Mouse (Mus musculus): ENCODE results near the gene Suco. TPM values are rescaled to one million over a fixed set of nuclear protein-coding genes. Genes with fewer than 3 reads are reported as not detected.

The Suco gene
- polyA plus RNA-seq, 1 experiment from 2014 or later = 19.0 TPM

DNA sequence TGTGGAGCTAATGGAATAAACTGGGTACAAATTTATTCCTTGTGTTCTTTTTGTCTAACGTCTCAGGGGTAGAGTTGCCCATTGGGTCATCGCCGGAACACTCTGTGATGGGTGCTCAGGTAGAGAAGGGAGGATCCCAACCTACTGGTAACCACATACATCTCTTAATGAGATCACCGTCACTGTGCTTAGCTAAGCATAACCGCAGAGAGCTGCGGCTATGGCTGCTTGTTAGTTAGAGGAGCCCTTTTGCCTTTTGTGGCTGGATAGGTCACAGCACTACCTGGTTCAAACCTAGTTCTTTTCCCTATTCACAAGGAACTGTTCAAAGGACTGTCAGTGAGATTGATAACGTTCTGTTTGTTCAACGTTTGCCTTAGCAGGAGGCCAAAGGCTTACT, 32.6 kb upstream of the Suco start:
- WGBS = 89% methylated on average over 8 of the region's 8 CpGs
- H3K27ac ChIP-seq (replicated peaks) = no peak overlapping the region
- no peaks in the 10 kb centered on the region for H3K36me3 ChIP-seq
- H3K4me1 ChIP-seq = no peaks in the 10 kb centered on the region
- no peaks in the 10 kb centered on the region for H3K27me3 ChIP-seq (ENCODE audit: low read depth, poor library complexity, severe bottlenecking)
- DNase-seq (ENCODE audit: low spot score) = no peak
- no peaks in the 10 kb centered on the region for H3K9me3 ChIP-seq (replicated peaks)
- H3K4me3 ChIP-seq = no peak overlapping the region

DNA sequence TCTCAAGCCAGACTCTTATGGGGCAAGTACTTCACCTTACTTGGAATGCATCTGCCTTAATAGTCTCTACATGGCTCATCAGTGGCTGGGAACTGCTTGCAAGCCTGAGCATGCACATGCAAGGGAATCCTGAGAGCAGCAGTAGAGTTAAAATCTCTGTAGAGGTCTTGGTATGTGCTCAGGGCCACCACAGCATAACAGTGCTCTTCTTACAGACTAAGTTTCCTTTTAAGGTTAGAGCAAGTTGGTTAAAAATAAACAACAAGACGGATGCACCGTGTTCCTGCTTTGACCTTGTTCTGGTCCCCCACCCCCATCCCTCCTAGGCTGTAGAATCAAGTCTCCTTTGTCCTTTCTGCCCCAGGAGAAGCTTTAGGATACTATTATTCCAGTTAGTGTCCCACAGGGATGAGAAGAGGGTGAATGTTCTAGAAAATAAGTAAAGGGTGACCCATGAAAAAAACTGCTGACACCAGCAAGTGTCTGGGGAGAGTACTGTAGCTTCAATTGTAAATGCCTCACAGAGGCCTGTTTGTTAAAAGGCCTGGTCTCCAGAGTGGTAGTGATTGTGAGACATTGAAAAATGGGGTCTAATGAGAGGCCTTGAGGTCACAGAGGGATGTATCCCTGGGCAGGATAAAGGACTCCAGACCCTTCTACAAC, 31.4 kb upstream of the Suco start:
- no peaks in the 10 kb centered on the region for H3K4me1 ChIP-seq
- WGBS = 54% methylated on average over 2 of the region's 2 CpGs
- no peak for DNase-seq (ENCODE audit: low spot score)

DNA sequence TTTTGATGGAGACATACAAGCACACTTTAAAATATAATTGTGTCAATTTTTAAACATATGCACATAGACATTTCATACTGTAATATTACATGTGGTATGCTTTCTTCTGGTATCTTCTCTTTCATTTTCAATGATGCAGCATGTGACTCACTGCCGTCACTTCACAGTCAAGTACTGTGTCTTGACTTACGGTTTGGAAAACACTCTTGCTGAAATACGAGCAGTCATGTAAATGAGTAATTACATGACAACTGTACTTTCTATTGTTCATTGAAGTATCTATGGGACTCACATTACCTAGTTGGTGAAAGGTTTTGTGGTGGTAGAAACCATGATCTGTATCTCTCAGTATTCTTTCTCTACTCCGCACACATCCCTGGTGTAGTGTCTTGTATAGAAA, 30.6 kb upstream of the Suco start:
- no peak overlapping the region for H3K27ac ChIP-seq (replicated peaks)
- H3K4me3 ChIP-seq = no peak overlapping the region
- H3K36me3 ChIP-seq = no peaks in the 10 kb centered on the region
- WGBS = 93% methylated on average over 4 of the region's 4 CpGs
- no peaks in the 10 kb centered on the region for H3K4me1 ChIP-seq
- H3K9me3 ChIP-seq (replicated peaks) = no peaks in the 10 kb centered on the region
- H3K27me3 ChIP-seq (ENCODE audit: low read depth, poor library complexity, severe bottlenecking) = no peaks in the 10 kb centered on the region
- DNase-seq (ENCODE audit: low spot score) = no peak

More for the DNA sequence above, 31.4 kb upstream of the Suco start:
- no peak overlapping the region for H3K4me3 ChIP-seq
- no peaks in the 10 kb centered on the region for H3K36me3 ChIP-seq
- H3K27me3 ChIP-seq (ENCODE audit: low read depth, poor library complexity, severe bottlenecking) = no peaks in the 10 kb centered on the region
- H3K9me3 ChIP-seq (replicated peaks) = no peaks in the 10 kb centered on the region
- no peak overlapping the region for H3K27ac ChIP-seq (replicated peaks)

DNA sequence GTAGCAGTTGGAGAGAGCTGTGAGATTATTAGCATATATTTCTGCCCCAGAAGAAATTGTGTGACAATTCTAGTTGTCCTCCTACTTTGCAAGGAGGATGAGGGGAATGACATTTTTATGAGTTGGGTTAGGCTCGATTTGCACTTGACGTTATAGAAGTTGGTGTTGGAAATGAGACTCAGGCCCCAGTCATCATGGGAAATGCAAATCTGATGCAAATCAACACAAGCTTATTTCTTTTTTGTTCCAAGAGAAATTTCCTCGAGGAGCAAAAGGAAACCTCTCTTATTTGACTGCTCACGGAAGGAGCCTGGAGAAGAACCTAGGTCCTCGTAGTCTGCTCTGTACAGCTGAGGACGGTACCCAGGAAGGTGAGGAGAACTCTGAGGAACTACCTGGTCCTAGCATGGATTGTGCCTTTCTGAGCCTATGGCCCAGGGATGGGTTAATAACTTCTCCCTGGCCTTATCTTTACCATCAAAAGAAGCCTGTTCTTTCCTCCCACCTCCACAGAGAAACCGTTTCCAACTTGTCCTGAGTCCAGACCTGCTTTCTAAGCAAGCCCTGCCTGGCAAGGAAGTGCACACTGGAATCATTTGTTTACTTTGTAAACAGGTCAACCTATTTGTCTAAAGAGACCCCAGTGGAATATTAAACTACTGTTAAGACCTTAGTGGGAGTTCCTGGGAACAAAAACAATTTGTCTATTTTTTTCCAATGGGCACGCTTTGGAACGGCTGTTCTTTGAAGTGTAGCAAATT, 26.4 kb upstream of the Suco start:
- WGBS = 85% methylated on average over 9 of the region's 9 CpGs
- H3K4me1 ChIP-seq = no peaks in the 10 kb centered on the region

DNA sequence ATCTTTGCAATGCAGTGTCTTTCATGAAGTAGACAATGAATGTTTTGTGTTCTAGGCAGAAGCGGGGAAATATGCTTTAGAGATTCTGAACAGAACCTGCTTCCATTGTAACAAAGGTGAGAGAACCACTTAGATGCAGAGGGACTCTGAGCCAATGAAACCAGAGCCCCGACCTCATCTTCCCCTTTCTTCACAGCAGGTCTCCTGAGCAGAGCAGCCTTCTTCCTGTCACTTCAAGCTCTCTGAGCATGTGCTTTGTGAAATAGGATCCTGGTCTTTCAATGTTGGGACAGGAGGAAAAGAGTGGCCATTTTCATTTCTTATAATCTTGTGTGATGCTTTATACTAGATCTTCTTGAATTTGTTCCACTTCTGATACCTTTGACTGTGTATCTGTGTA, 23.6 kb upstream of the Suco start:
- 0 out of 2 replicates have a peak, but pooled peaks cover 5% of the 10 kb centered on the region for H3K4me1 ChIP-seq
- H3K36me3 ChIP-seq = no peaks in the 10 kb centered on the region
- no peaks in the 10 kb centered on the region for H3K27me3 ChIP-seq (ENCODE audit: low read depth, poor library complexity, severe bottlenecking)
- DNase-seq (ENCODE audit: low spot score) = no peak
- WGBS = 59% methylated on average over 2 of the region's 2 CpGs
- no peak overlapping the region for H3K27ac ChIP-seq (replicated peaks)
- no peak overlapping the region for H3K4me3 ChIP-seq
- no peaks in the 10 kb centered on the region for H3K9me3 ChIP-seq (replicated peaks)

More for the DNA sequence above, 26.4 kb upstream of the Suco start:
- Histone ChIP-seq H3K27ac (replicated peaks) (no peak overlapping the region), H3K4me3 (no peak overlapping the region), H3K9me3 (replicated peaks) (no peaks in the 10 kb centered on the region), H3K36me3 (no peaks in the 10 kb centered on the region), H3K27me3 (ENCODE audit: low read depth, poor library complexity, severe bottlenecking) (no peaks in the 10 kb centered on the region)
- DNase-seq (ENCODE audit: low spot score) = no peak

DNA sequence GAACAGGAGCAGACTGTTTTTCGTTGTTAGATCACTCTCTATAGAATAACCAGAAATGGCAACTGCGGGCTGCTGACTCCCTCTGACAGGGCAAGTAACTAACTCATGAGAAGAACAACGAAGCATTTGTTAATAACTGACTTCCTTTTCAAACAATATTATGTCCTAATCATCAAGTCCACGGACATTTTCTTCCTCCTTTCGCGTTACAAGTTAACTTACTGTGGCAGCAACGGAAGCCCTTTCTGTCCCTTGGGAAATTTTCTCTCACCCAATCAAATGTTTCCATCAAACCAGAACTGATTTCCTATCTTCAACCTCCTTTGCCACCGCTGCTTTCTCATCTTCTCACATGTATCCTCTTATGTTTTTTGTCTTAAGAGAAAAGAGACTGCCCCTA, 20.8 kb upstream of the Suco start:
- Histone ChIP-seq H3K27me3 (ENCODE audit: low read depth, poor library complexity, severe bottlenecking) (no peaks in the 10 kb centered on the region), H3K36me3 (no peaks in the 10 kb centered on the region), H3K27ac (replicated peaks) (no peak overlapping the region), H3K4me3 (no peak overlapping the region), H3K4me1 (0 out of 2 replicates have a peak, but pooled peaks cover 5% of the 10 kb centered on the region), H3K9me3 (replicated peaks) (no peaks in the 10 kb centered on the region)
- 89% methylated on average over 8 of the region's 8 CpGs for WGBS
- no peak for DNase-seq (ENCODE audit: low spot score)

DNA sequence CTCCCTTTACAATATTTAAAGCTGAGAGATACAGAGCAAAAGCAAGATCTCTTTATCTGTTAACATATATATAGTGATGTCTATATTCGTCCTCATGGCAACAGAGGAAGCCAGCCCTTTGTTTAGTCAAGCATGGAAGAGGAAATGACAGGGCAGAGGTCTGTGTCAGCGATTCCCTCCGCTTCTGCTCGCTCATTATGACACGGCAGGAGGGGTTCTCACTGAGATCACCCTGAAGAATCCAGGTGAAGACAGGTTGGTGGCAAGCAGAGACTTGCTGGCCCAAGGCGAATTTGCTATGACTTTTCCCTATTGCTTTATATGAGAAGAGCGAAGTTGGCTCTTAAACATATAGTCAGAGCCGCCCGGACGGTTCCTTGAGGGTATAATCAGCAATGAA, 19.6 kb upstream of the Suco start:
- Histone ChIP-seq H3K9me3 (replicated peaks) (no peaks in the 10 kb centered on the region), H3K36me3 (no peaks in the 10 kb centered on the region), H3K4me1 (0 out of 2 replicates have a peak, but pooled peaks cover 5% of the 10 kb centered on the region), H3K4me3 (no peak overlapping the region), H3K27ac (replicated peaks) (no peak overlapping the region), H3K27me3 (ENCODE audit: low read depth, poor library complexity, severe bottlenecking) (no peaks in the 10 kb centered on the region)
- no peak for DNase-seq (ENCODE audit: low spot score)
- 66% methylated on average over 10 of the region's 10 CpGs for WGBS

DNA sequence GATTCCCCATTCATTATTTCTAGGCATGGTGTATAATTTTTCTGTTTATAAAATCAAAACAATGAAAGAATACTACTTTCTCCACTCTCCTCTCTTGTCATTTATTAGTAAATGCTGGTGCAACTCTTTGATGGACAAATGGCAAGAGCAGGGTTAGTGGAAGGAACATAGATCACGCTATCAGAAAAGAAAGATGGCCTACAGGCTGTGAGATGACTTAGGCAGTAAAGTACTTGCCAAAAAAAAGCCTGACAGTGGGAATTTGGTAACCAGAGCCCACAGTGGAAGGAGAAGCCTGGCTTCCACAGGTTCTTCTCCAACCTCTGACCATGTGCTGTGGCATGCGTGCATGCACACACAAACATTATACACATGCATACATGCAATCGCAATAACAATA, 18.5 kb upstream of the Suco start:
- H3K36me3 ChIP-seq = no peaks in the 10 kb centered on the region
- no peak overlapping the region for H3K27ac ChIP-seq (replicated peaks)
- H3K27me3 ChIP-seq (ENCODE audit: low read depth, poor library complexity, severe bottlenecking) = no peaks in the 10 kb centered on the region
- H3K9me3 ChIP-seq (replicated peaks) = no peaks in the 10 kb centered on the region
- H3K4me3 ChIP-seq = no peak overlapping the region
- 92% methylated on average over 3 of the region's 3 CpGs for WGBS
- no peak for DNase-seq (ENCODE audit: low spot score)
- 0 out of 2 replicates have a peak, but pooled peaks cover 5% of the 10 kb centered on the region for H3K4me1 ChIP-seq

DNA sequence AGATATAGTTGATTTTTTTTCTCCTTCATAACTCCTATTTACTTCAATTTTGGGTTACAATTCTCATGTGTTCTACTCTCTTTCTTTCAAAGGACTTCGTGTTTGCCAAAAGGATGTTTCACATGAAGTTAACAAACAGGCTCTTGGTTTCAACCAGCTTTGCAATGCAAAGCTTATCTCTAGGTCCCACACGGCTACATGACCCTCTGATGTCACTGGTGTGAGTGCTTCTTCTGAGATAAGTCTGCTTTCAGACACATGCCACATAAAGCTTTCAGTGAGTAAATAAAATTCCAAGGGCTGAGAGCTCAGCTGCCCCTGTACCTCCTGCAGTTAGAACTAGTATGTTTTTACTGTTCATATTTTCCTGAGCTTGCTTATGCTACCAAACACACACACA, 18.1 kb upstream of the Suco start:
- 0 out of 2 replicates have a peak, but pooled peaks cover 5% of the 10 kb centered on the region for H3K4me1 ChIP-seq
- no peaks in the 10 kb centered on the region for H3K36me3 ChIP-seq
- H3K4me3 ChIP-seq = no peak overlapping the region
- no peaks in the 10 kb centered on the region for H3K9me3 ChIP-seq (replicated peaks)
- H3K27me3 ChIP-seq (ENCODE audit: low read depth, poor library complexity, severe bottlenecking) = no peaks in the 10 kb centered on the region
- 69% methylated on average over 2 of the region's 2 CpGs for WGBS
- H3K27ac ChIP-seq (replicated peaks) = no peak overlapping the region
- DNase-seq (ENCODE audit: low spot score) = no peak

DNA sequence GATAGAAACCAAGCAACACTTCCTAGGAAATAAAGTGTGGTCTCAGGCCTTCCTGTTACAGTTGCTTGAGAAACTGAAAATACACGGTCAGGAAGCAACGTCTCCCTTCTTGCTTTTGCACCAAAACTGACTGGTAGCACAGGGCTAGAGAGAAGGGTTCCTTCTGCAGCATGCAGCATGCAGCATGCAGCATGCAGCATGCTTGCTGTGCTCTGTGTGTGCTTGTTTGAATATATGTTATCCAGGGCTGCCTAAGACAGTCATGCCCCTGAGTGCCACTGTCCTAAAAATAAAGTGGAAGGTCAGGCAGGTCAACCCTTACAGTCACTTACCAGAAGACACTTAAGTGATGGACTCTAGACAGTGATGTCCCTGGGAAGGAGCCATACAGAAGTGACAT, 17.6 kb upstream of the Suco start:
- Histone ChIP-seq H3K9me3 (replicated peaks) (no peaks in the 10 kb centered on the region), H3K4me1 (0 out of 2 replicates have a peak, but pooled peaks cover 5% of the 10 kb centered on the region)
- WGBS = 85% methylated on average over 2 of the region's 2 CpGs

DNA sequence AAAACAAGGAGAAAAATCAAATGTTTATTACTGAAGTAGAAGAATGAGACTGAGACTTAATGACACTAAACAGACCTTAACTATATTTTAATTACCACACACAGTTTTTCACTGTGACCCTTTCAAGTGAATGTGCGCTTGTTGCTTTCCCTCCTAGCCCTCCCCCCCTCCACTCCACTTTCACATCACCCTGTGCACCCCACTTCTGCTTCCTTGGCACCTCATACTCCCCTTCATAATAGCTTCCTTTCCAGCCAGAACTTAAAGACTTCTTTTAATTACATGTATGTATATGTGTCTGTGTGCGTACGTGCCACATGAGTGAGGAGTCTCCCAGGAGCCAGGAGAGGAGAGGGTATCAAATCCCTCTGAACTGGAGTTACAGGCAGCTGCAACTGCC, 12.3 kb upstream of the Suco start:
- no peaks in the 10 kb centered on the region for H3K36me3 ChIP-seq
- no peak overlapping the region for H3K27ac ChIP-seq (replicated peaks)
- DNase-seq (ENCODE audit: low spot score) = no peak
- WGBS = 85% methylated on average over 3 of the region's 3 CpGs
- H3K4me1 ChIP-seq = no peaks in the 10 kb centered on the region
- H3K4me3 ChIP-seq = no peak overlapping the region
- no peaks in the 10 kb centered on the region for H3K9me3 ChIP-seq (replicated peaks)
- H3K27me3 ChIP-seq (ENCODE audit: low read depth, poor library complexity, severe bottlenecking) = no peaks in the 10 kb centered on the region

More for the DNA sequence above, 17.6 kb upstream of the Suco start:
- no peaks in the 10 kb centered on the region for H3K27me3 ChIP-seq (ENCODE audit: low read depth, poor library complexity, severe bottlenecking)
- no peaks in the 10 kb centered on the region for H3K36me3 ChIP-seq
- H3K27ac ChIP-seq (replicated peaks) = 0 out of 2 replicates have a peak overlapping the region, but pooled peaks have one; percentile 23
- H3K4me3 ChIP-seq = no peak overlapping the region
- no peak for DNase-seq (ENCODE audit: low spot score)

DNA sequence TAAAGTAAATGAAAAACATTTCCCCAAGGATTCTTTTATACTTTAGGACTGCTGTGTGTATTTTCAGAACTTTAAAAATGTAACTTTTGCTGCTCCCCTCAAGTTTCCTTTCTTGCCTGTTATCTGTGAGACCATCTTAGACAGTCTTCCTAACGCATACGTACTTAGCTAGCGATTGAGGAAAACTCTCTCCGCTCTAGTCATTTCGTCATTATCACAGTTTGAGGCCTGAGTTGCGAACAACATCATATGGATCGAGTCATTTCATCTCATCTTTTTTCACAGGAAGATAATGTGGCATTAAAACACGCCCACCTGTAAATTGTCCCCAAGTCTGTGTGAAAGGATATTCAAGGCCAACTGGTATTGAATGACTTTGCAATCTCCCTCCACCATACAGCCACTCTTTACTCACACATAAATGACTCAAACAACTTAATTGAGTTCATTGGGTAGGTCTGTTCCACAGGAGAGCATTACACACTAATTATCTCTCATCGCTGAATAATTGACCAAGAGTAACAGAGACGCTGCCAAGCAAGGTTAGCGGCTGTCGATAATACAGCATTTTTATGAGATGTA, 11.3 kb upstream of the Suco start:
- H3K27ac ChIP-seq (replicated peaks) = no peak overlapping the region
- H3K9me3 ChIP-seq (replicated peaks) = no peaks in the 10 kb centered on the region
- WGBS = 91% methylated on average over 12 of the region's 12 CpGs
- H3K4me3 ChIP-seq = no peak overlapping the region
- no peaks in the 10 kb centered on the region for H3K4me1 ChIP-seq
- no peaks in the 10 kb centered on the region for H3K27me3 ChIP-seq (ENCODE audit: low read depth, poor library complexity, severe bottlenecking)
- no peak for DNase-seq (ENCODE audit: low spot score)
- H3K36me3 ChIP-seq = no peaks in the 10 kb centered on the region

DNA sequence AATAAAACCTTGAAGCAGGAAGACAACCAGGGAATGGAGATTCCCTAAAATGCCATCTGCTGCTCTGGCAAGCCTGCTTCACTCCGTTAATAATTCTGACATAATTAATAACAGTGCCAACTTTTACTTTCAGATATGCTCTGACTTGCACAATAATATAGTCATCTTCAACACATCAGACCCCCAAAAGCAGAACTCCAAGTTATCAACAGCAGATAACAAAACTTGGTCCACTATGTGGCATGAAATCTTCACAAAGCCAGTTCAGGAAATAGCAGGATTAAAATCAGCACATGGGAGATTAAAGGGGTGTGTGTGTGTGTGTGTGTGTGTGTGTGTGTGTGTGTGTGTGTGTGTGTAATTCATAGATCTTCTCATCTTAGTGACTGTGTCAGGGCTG, 9.3 kb upstream of the Suco start:
- WGBS = 77% methylated on average over 1 of the region's 1 CpGs
- H3K27ac ChIP-seq (replicated peaks) = no peak overlapping the region
- DNase-seq (ENCODE audit: low spot score) = no peak
- no peaks in the 10 kb centered on the region for H3K36me3 ChIP-seq
- no peaks in the 10 kb centered on the region for H3K27me3 ChIP-seq (ENCODE audit: low read depth, poor library complexity, severe bottlenecking)
- no peak overlapping the region for H3K4me3 ChIP-seq
- no peaks in the 10 kb centered on the region for H3K4me1 ChIP-seq
- no peaks in the 10 kb centered on the region for H3K9me3 ChIP-seq (replicated peaks)
